Mouse (Mus musculus) ES-E14 (cell line): Measurements from ENCODE around the gene Ankfy1. TPM values are rescaled to one million over a fixed set of nuclear protein-coding genes. Genes with fewer than 3 reads are reported as not detected.

Experiments
- DNase-seq: peaks from one replicate; pipeline ENCODE4 v3.0.0-alpha.2; 2013; ENCODE audit warnings: low read depth, low spot score
- H3K27ac ChIP-seq: 2 replicates; pipeline ENCODE4 v1.5.1; 2012; ENCODE audit warnings: low read depth, mild to moderate bottlenecking, low read length, moderate library complexity, mixed read lengths; ENCODE audit not compliant: poor library complexity, insufficient read depth, severe bottlenecking
- H3K36me3 ChIP-seq: 2 replicates; pipeline ENCODE4 v1.6.1; 2012; ENCODE audit warnings: mild to moderate bottlenecking, low read length, moderate library complexity, mixed read lengths; ENCODE audit not compliant: control insufficient read depth, poor library complexity, insufficient read depth, severe bottlenecking
- H3K4me1 ChIP-seq, 2 experiments: fragments of 150-350 bp in 1 of 2; sonication (generic) in 1 of 2; 2 replicates each; pipeline ENCODE4 v1.6.1; 2012; ENCODE audit warnings: low read length in 2 of 2, mild to moderate bottlenecking in 1 of 2, mixed read lengths in 1 of 2; ENCODE audit not compliant: control insufficient read depth in 2 of 2, insufficient read depth in 2 of 2, poor library complexity in 1 of 2
- H3K4me3 ChIP-seq, 2 experiments: fragments of 150-350 bp in 1 of 2; sonication (generic) in 1 of 2; 2 replicates each; pipeline ENCODE4 v1.5.1; 2012; ENCODE audit warnings: low read length in 2 of 2, low read depth in 1 of 2, mild to moderate bottlenecking in 1 of 2, mixed read lengths in 1 of 2; ENCODE audit not compliant: insufficient read depth in 1 of 2, poor library complexity in 1 of 2, severe bottlenecking in 1 of 2
- H3K9ac ChIP-seq: 2 replicates; pipeline ENCODE4 v1.6.1; 2012; ENCODE audit warnings: low read depth, mild to moderate bottlenecking, low read length, mixed read lengths; ENCODE audit not compliant: poor library complexity, insufficient read depth, severe bottlenecking
- H3K9me3 ChIP-seq: fragments of 150-350 bp; sonication (generic); 2 replicates; pipeline ENCODE4 v1.6.1; 2012; ENCODE audit warnings: low read depth, mild to moderate bottlenecking, low read length; ENCODE audit not compliant: control insufficient read depth, insufficient read depth
- CHD2 ChIP-seq: IDR thresholded peaks from 2 replicates; pipeline ENCODE4 v1.6.1; 2014; ENCODE audit warnings: mild to moderate bottlenecking, low read depth, low read length, inconsistent platforms
- HCFC1 ChIP-seq: IDR thresholded peaks from 2 replicates; pipeline ENCODE4 v1.6.1; 2012; ENCODE audit warnings: low read length, inconsistent platforms, borderline replicate concordance; ENCODE audit not compliant: insufficient read depth
- MAFK ChIP-seq: IDR thresholded peaks from 2 replicates; pipeline ENCODE4 v1.6.1; 2014; ENCODE audit warnings: mild to moderate bottlenecking, low read depth, low read length, inconsistent platforms; ENCODE audit not compliant: insufficient read depth
- ZC3H11A ChIP-seq: IDR thresholded peaks from 2 replicates; pipeline ENCODE4 v1.6.1; 2012; ENCODE audit warnings: low read depth, mild to moderate bottlenecking, inconsistent platforms, low read length, borderline replicate concordance
- ZNF384 ChIP-seq: IDR thresholded peaks from 2 replicates; pipeline ENCODE4 v1.6.1; 2012; ENCODE audit warnings: low read depth, low read length, inconsistent platforms
- in situ Hi-C, 2 experiments: fragments of 600-800 bp; cut with MboI; formaldehyde crosslinking; loops; one replicate each; pipeline ENCODE4 v1.15.1; 2025; ENCODE audit warnings: low sequenced_read_pairs in 2 of 2, inconsistent platforms in 1 of 2; ENCODE audit not compliant: unreplicated experiment in 2 of 2
- total RNA-seq: library from RNA; depleted of rRNA; stranded (reverse); fragments of 300-350 nt; gene quantifications from 2 replicates; pipeline ENCODE4 v1.2.3, GENCODE M21; 2012

Gene Ankfy1
- total RNA-seq, 1 experiment = 31.5 TPM

DNA sequence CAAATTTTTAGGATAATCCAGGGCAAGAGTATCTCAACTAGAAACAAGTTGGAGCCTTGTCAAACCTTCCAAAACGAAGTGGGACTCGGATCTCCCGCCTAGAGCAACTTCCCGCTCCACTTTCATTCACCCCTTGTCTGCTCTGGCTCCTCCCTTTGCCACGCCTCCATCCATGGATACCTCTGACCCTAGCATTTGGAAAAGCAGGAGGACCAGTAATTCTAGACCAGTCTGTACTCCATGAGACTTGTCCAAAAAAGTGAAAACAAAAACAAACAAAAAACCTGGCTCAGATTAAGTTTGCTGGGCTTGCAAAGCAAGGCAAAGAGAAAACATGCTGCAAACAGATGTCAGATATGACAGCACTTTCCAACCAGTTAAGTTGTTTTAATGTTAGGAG is 1.6 kb upstream of the Ankfy1 start:
- no peak overlapping the region for H3K27ac ChIP-seq
- in situ Hi-C loops = no loop called here
- peaks cover 4 to 8% of the 10 kb centered on the region in 2 experiments for H3K4me1 ChIP-seq
- H3K36me3 ChIP-seq = peaks cover 2% of the 10 kb centered on the region; the same call in 1 of the 2 replicates
- TF ChIP-seq HCFC1 (no peak), MAFK (no peak), CHD2 (no peak), ZNF384 (no peak), ZC3H11A (no peak)
- no peak for DNase-seq
- no peaks in the 10 kb centered on the region for H3K9me3 ChIP-seq
- no peak overlapping the region for H3K4me3 ChIP-seq
- no peak overlapping the region for H3K9ac ChIP-seq

DNA sequence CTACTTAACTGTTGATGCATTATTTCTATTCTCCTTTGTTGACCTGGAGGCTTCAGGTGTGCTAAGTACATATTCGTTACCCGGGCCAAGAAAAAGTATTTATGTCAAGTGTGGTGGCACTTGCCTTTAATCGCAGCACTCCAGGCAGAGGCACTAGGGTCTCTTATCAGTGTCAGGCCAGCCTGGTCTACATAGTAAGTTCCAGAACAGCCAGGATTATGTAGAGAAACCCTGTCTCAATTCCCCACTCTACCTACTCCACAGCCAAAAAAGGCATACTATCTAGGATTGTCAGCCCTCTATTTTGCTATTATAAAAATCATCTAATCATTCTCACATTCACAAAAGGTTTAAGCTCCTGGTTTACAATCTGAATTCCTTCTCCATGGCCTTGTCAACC is 691 bp upstream of the Ankfy1 start:
- Histone ChIP-seq H3K9me3 (no peaks in the 10 kb centered on the region), H3K36me3 (peaks cover 2% of the 10 kb centered on the region; the same call in 1 of the 2 replicates), H3K9ac (no peak overlapping the region; the same call in 1 of the 2 replicates), H3K27ac (no peak overlapping the region), H3K4me3 (peak overlapping the region; percentile 64 to 88; a peak in 3 of 4 replicates), H3K4me1 (peaks cover 4 to 8% of the 10 kb centered on the region in 2 experiments)
- in situ Hi-C loops = no loop called here
- TF ChIP-seq HCFC1 = no peak
- no peak for TF ChIP-seq ZNF384
- no peak for TF ChIP-seq CHD2
- TF ChIP-seq ZC3H11A = no peak
- TF ChIP-seq MAFK = no peak
- no peak for DNase-seq

DNA sequence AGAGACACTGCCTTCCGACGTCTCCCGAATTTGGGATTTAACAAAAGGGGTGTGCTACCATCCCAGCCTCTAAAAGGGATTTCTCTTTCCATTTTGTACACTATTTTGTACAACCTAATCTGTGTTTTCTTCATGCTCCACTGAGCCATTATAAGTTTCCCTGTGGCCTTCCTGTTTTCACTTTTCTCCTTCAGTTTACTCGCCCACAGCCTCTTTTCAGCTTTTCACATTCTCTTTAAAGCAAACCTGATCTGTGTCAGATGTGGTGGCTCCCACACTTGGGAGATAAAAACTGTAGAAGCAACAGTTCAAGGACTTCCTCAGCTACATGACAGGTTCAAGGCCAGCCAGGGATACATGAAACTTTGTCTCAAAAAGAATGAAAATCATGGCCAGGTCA is 2.5 kb downstream of the Ankfy1 start:
- no peak overlapping the region for H3K27ac ChIP-seq
- peaks cover 2% of the 10 kb centered on the region; the same call in 1 of the 2 replicates for H3K36me3 ChIP-seq
- H3K4me3 ChIP-seq = no peak overlapping the region
- in situ Hi-C loops = no loop called here
- DNase-seq = no peak
- H3K9ac ChIP-seq = no peak overlapping the region
- no peaks in the 10 kb centered on the region for H3K9me3 ChIP-seq
- H3K4me1 ChIP-seq = peaks cover 6 to 8% of the 10 kb centered on the region in 2 experiments
- TF ChIP-seq ZC3H11A (no peak), HCFC1 (no peak), ZNF384 (no peak), MAFK (no peak), CHD2 (no peak)

DNA sequence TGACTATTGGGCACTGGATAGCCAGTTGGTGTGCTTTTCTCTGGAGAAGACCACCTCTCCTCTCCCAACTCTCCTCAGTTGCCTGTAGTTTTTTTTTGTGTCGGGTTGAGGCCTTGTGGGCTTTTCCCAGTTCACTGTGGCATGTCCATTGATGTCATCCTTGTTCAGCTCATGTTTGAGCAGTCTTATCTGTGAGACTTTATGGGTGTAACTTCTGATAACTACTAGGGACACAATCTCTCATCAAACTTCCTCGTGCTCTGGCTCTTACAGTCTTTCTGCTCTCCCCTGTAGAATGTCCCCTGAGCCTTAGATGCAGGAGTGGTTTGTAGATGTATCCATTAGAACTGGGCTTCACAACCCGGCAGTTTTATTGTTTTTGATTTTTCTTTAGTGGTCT is 5.2 kb downstream of the Ankfy1 start:
- no peak for DNase-seq
- H3K27ac ChIP-seq = no peak overlapping the region
- H3K4me1 ChIP-seq = peaks cover 5 to 6% of the 10 kb centered on the region in 2 experiments
- peaks cover 2% of the 10 kb centered on the region; the same call in 1 of the 2 replicates for H3K36me3 ChIP-seq
- H3K9ac ChIP-seq = no peak overlapping the region
- no peak overlapping the region for H3K4me3 ChIP-seq
- TF ChIP-seq MAFK (no peak), ZC3H11A (no peak), CHD2 (no peak), ZNF384 (no peak), HCFC1 (no peak)
- in situ Hi-C loops = no loop called here
- no peaks in the 10 kb centered on the region for H3K9me3 ChIP-seq
